Mouse (Mus musculus): Measurements from ENCODE around the gene Nphs2. TPM values are rescaled to one million over a fixed set of nuclear protein-coding genes. Genes with fewer than 3 reads are reported as not detected.

Nphs2 gene
- polyA plus RNA-seq, 1 experiment = not detected

DNA sequence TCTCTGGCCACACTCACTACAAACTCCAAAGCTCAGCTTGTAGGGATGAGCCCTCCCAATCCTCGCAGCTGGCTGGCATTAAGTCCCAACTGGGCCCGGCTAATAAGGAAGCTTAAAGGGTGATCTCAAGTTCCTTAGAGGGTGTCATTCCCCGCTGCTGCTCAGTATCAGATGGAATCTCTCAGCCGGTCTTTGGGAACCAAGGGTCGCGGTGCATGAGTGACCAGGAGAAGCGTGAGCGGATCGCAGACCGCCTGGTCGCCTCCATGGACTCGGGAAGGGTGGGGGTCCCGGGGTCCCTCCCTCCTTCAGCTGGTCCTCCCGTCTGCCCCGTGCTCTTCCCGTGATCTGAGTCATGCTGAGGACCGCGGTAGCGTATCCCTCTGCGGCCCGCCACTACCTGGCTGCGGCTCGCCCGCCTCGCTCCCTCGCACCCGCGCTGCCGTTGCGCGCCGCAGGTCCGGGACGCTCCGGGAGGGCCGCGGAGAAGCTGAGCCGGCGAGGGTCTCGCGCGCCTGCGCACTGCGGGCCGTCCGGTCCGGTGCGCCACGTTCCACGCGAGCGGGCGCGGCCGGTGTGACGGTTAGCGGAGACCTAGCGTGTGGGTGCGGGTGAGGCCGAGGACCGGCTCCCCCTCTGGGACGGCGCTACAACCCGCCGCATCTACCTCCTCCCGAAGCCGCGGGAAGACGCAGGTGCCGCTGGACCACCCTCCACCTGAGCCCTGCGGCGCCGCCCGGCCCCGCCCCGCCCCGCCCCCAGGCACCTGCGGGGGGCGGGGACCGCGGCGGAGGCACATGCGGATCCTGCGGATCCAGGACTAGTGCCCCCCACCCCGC, 7.4 kb upstream of the Nphs2 start, which contains the start of gene Tdrd5:
Gene Tdrd5 (minus strand): TSS at position 754 of the 839 bp plus-strand sequence.
- Histone ChIP-seq H3K4me1 (ENCODE audit: control insufficient read depth, insufficient read depth, insufficient read length) (peaks cover 5% of the 10 kb centered on the region), H3K27me3 (ENCODE audit: control insufficient read depth, insufficient read depth, low read length) (peaks cover 7% of the 10 kb centered on the region), H3K27ac (ENCODE audit: insufficient read depth, low read length) (no peak within 1 kb of the TSS), H3K4me3 (ENCODE audit: extremely low read depth, insufficient read depth, insufficient read length) (peak within 1 kb of the TSS; percentile 54), H3K36me3 (ENCODE audit: control insufficient read depth, insufficient read depth, low read length) (no peaks in the 10 kb centered on the region)
- no peak for TF ChIP-seq CTCF (IDR thresholded peaks at IDR 0.05; ENCODE audit: extremely low read depth, insufficient read depth, insufficient read length, insufficient replicate concordance)
- TF ChIP-seq POLR2A (IDR thresholded peaks at IDR 0.05; ENCODE audit: low read depth, low read length) = no peak
- 3% methylated on average over 79 of the region's 85 CpGs for WGBS
- no peak for DNase-seq (ENCODE audit: low read depth in 1 of 2, low spot score in 2 of 2)

DNA sequence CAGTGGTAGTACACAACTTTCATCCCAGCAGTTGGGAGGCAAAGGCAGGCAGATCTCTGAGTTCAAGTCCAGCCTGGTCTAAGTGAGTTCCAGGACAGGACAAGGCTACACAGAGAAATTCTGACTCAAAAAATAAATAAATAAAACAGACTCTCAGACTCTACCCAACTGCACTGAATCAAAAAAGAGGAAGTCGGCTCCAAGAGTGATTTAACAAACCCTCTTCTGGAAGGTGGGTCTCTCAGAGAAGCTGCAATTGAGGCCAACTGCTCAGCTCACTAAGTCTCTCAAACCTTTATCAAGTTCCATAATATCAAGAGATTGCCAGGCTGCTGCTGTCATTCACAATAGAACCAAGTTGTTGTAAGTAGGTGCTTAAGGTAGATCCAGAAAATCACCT, 1.9 kb upstream of the Nphs2 start:
- no peaks in the 10 kb centered on the region for H3K4me1 ChIP-seq (ENCODE audit: control insufficient read depth, insufficient read depth, insufficient read length)
- no peaks in the 10 kb centered on the region for H3K36me3 ChIP-seq (ENCODE audit: control insufficient read depth, insufficient read depth, low read length)
- H3K27me3 ChIP-seq (ENCODE audit: control insufficient read depth, insufficient read depth, low read length) = peaks cover 1% of the 10 kb centered on the region; the same call in 1 of the 2 replicates
- TF ChIP-seq CTCF (IDR thresholded peaks at IDR 0.05; ENCODE audit: extremely low read depth, insufficient read depth, insufficient read length, insufficient replicate concordance) (no peak), POLR2A (IDR thresholded peaks at IDR 0.05; ENCODE audit: low read depth, low read length) (no peak)
- 9% methylated on average over 1 of the region's 1 CpGs for WGBS
- no peak overlapping the region for H3K27ac ChIP-seq (ENCODE audit: insufficient read depth, low read length)
- no peak overlapping the region for H3K4me3 ChIP-seq (ENCODE audit: extremely low read depth, insufficient read depth, insufficient read length)
- DNase-seq (ENCODE audit: low read depth in 1 of 2, low spot score in 2 of 2) = no peak

DNA sequence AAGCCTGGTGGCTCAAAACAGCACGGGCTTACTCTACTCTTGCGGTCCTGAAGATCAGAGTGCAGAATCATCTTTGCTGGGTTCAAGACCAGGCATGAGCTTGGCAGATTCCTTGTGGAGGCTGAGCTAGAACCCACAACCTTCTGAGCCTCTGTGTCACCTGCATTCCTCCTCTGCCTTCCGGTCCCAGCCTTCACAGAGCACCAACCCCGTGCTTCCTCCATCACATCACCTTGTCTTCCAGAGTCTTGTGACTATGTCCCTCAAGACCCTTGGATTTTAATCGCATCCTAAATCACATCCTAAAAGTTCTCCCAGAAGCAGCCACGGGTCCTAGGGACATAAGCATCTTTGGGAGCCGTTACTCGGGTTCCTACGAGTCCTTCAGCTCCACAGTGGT, 12.6 kb downstream of the Nphs2 start:
- 92% methylated on average over 9 of the region's 9 CpGs for WGBS
- Histone ChIP-seq H3K27me3 (ENCODE audit: control insufficient read depth, insufficient read depth, low read length) (no peaks in the 10 kb centered on the region), H3K27ac (ENCODE audit: insufficient read depth, low read length) (no peak overlapping the region), H3K4me3 (ENCODE audit: extremely low read depth, insufficient read depth, insufficient read length) (no peak overlapping the region), H3K36me3 (ENCODE audit: control insufficient read depth, insufficient read depth, low read length) (no peaks in the 10 kb centered on the region), H3K4me1 (ENCODE audit: control insufficient read depth, insufficient read depth, insufficient read length) (no peaks in the 10 kb centered on the region)
- TF ChIP-seq CTCF (IDR thresholded peaks at IDR 0.05; ENCODE audit: extremely low read depth, insufficient read depth, insufficient read length, insufficient replicate concordance) (no peak), POLR2A (IDR thresholded peaks at IDR 0.05; ENCODE audit: low read depth, low read length) (no peak)
- no peak for DNase-seq (ENCODE audit: low read depth in 1 of 2, low spot score in 2 of 2)

GRCm38 (mm10) chr1:156340847-156341246, 30.3 kb downstream of the Nphs2 start:
- no peak overlapping the region for H3K27ac ChIP-seq (ENCODE audit: insufficient read depth, low read length)
- WGBS = 82% methylated on average over 4 of the region's 4 CpGs
- no peaks in the 10 kb centered on the region for H3K4me1 ChIP-seq (ENCODE audit: control insufficient read depth, insufficient read depth, insufficient read length)
- DNase-seq (ENCODE audit: low read depth in 1 of 2, low spot score in 2 of 2) = no peak
- H3K36me3 ChIP-seq (ENCODE audit: control insufficient read depth, insufficient read depth, low read length) = no peaks in the 10 kb centered on the region
- TF ChIP-seq CTCF (IDR thresholded peaks at IDR 0.05; ENCODE audit: extremely low read depth, insufficient read depth, insufficient read length, insufficient replicate concordance) (no peak), POLR2A (IDR thresholded peaks at IDR 0.05; ENCODE audit: low read depth, low read length) (no peak)
- H3K27me3 ChIP-seq (ENCODE audit: control insufficient read depth, insufficient read depth, low read length) = 0 out of 2 replicates have a peak, but pooled peaks cover 2% of the 10 kb centered on the region
- H3K4me3 ChIP-seq (ENCODE audit: extremely low read depth, insufficient read depth, insufficient read length) = no peak overlapping the region

GRCm38 (mm10) chr1:156344433-156344832, 33.9 kb downstream of the Nphs2 start:
- no peak overlapping the region for H3K27ac ChIP-seq (ENCODE audit: insufficient read depth, low read length)
- TF ChIP-seq CTCF (IDR thresholded peaks at IDR 0.05; ENCODE audit: extremely low read depth, insufficient read depth, insufficient read length, insufficient replicate concordance) = no peak
- H3K27me3 ChIP-seq (ENCODE audit: control insufficient read depth, insufficient read depth, low read length) = 0 out of 2 replicates have a peak, but pooled peaks cover 2% of the 10 kb centered on the region
- no peak overlapping the region for H3K4me3 ChIP-seq (ENCODE audit: extremely low read depth, insufficient read depth, insufficient read length)
- no peaks in the 10 kb centered on the region for H3K36me3 ChIP-seq (ENCODE audit: control insufficient read depth, insufficient read depth, low read length)
- 82% methylated on average over 4 of the region's 4 CpGs for WGBS
- no peaks in the 10 kb centered on the region for H3K4me1 ChIP-seq (ENCODE audit: control insufficient read depth, insufficient read depth, insufficient read length)
- no peak for DNase-seq (ENCODE audit: low read depth in 1 of 2, low spot score in 2 of 2)

GRCm38 (mm10) chr1:156345633-156346032, 35.1 kb downstream of the Nphs2 start:
- Histone ChIP-seq H3K4me3 (ENCODE audit: extremely low read depth, insufficient read depth, insufficient read length) (no peak overlapping the region), H3K27ac (ENCODE audit: insufficient read depth, low read length) (no peak overlapping the region), H3K27me3 (ENCODE audit: control insufficient read depth, insufficient read depth, low read length) (0 out of 2 replicates have a peak, but pooled peaks cover 2% of the 10 kb centered on the region), H3K36me3 (ENCODE audit: control insufficient read depth, insufficient read depth, low read length) (no peaks in the 10 kb centered on the region), H3K4me1 (ENCODE audit: control insufficient read depth, insufficient read depth, insufficient read length) (no peaks in the 10 kb centered on the region)
- DNase-seq (ENCODE audit: low read depth in 1 of 2, low spot score in 2 of 2) = no peak
- TF ChIP-seq POLR2A (IDR thresholded peaks at IDR 0.05; ENCODE audit: low read depth, low read length) = no peak
- TF ChIP-seq CTCF (IDR thresholded peaks at IDR 0.05; ENCODE audit: extremely low read depth, insufficient read depth, insufficient read length, insufficient replicate concordance) = no peak
- 95% methylated on average over 4 of the region's 4 CpGs for WGBS

DNA sequence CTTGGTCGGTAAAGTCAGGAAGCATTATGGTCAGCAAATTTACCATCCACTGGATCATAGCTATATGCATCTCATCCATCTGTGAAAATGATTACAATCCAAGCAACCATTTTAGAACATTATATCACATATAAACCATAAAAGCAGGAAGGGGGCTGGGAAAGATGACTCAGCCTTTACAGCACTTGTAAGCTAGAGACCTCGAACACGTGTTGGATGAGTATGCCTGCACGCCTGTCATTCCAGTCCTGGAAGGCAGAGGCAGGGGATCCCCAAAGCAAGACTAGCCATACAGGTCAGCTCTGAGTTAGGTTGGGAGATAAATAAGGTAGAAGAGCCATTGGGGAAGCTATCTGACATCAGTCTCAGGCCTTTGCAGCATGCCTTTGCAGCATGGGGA, 38.5 kb downstream of the Nphs2 start:
- H3K27ac ChIP-seq (ENCODE audit: insufficient read depth, low read length) = no peak overlapping the region
- no peaks in the 10 kb centered on the region for H3K4me1 ChIP-seq (ENCODE audit: control insufficient read depth, insufficient read depth, insufficient read length)
- TF ChIP-seq CTCF (IDR thresholded peaks at IDR 0.05; ENCODE audit: extremely low read depth, insufficient read depth, insufficient read length, insufficient replicate concordance) (no peak), POLR2A (IDR thresholded peaks at IDR 0.05; ENCODE audit: low read depth, low read length) (no peak)
- 66% methylated on average over 4 of the region's 4 CpGs for WGBS
- no peak overlapping the region for H3K4me3 ChIP-seq (ENCODE audit: extremely low read depth, insufficient read depth, insufficient read length)
- 0 out of 2 replicates have a peak, but pooled peaks cover 2% of the 10 kb centered on the region for H3K27me3 ChIP-seq (ENCODE audit: control insufficient read depth, insufficient read depth, low read length)
- H3K36me3 ChIP-seq (ENCODE audit: control insufficient read depth, insufficient read depth, low read length) = no peaks in the 10 kb centered on the region
- no peak for DNase-seq (ENCODE audit: low read depth in 1 of 2, low spot score in 2 of 2)
